Mouse (Mus musculus) kidney, postnatal 14 days (tissue): Measurements from ENCODE around the gene Plekhg1.

Experiments used
- DNase-seq: peaks from one replicate; pipeline ENCODE4 v3.0.0; 2022; ENCODE audit warnings: mixed read lengths

Gene Plekhg1

DNA sequence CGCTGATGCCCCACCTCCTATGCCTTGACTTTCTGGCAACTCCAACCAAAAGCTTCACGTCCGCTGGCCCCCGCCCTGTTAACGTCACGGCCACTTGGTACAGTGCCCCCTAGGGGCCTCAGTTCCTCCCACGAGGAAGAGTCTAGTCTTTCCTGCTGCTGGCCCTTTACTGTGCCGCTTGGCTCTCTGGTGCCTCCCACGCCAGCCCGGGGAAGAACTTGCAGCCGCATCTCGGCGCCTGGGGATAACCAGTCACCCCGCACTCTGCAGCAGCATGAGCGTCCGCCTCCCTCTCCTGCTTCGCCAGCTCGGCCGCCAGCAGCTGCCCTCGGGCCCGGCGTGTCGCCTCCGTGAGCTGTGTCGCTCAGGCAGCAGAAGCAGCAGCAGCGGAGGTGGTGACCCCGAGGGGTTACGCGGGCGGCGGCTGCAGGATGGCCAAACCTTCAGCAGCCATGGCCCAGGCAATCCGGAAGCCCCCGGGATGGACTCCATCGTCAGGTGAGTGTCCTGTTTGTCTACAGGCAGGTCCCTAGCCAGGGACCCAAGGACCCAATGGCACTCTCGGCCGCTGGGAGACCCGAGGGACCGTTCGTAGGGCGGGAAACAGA is 232.9 kb downstream of the Plekhg1 start, which contains the start of gene Mthfd1l:
TSS of gene Mthfd1l (plus strand) at position 138 of the 608 bp plus-strand sequence.
- peak; percentile 87 for DNase-seq

DNA sequence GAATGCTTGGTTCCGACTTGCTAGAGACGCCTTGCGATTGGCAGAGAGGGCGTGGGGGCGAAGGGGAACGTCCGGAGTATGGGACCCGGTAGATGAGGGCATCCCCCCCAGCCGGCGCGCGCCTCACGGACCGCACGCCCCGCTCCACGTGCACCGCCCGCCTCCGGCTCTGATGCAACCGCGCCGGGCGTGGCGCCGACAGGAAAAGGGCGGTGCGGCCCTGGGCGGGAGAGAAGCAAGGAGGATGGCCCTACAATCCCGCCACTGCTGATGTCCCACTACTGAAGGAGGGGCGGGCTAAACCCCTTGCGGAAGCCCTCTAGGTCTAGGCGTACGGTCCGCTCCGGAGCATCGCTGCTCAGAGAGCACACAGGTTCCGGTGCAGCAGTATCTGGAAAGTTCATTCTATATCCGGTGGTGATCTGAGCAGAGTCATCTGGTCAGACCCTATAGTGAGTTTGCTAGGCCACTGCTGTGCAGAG is 233.5 kb downstream of the Plekhg1 start:
- DNase-seq = peak; percentile 92

DNA sequence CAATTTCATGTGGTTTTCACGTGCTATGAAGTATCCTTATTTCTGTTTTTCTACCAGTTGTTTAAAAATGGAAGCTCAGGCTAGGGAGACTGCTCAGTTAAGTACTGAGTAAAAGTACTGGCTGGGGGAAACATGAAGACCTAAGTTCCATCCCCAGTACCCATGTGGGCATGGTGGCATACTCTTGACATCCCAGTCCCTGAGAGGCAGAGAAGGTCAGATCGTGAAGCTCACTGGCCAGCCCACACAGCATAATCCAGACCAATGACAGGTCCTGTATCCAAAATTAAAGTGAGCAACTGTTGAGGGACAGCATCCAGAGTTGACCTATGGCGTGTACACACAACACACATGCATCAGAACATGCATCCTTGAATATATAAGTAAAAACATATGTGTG is 234.2 kb downstream of the Plekhg1 start:
- DNase-seq = no peak

DNA sequence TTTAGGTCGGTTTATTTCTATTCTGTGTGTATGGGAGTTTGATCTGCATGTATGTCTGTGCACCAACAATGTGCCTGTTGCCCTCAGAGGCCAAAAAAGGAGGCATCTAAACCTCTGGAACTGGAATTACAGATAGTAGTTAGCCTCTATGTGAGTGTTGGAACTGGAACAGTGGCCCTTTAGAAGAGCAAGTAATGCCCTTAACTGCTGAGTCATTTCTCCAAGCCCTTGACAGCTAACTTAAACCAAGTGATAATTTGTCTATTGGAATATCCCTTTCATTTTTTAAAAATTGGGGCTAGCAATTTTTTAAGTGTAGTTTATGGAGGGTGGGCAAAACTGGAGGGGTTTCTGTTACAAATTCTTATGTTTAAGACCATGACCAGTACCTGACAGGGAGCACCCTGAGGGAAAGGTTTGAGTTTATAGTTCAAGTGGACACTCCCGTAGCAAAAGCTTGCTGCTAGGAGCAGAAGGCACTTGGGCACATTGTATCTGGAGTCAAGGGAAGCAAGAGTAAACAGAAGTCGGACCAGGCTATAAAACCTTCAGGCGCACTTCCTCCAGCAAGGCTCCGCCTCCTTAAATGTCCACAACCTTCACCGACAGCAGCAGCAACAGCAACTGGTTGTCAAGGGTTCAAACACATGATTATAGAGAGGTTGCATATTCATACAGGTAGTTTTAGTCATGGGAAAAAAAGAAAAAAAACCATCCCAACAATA is 235.9 kb downstream of the Plekhg1 start:
- no peak for DNase-seq

DNA sequence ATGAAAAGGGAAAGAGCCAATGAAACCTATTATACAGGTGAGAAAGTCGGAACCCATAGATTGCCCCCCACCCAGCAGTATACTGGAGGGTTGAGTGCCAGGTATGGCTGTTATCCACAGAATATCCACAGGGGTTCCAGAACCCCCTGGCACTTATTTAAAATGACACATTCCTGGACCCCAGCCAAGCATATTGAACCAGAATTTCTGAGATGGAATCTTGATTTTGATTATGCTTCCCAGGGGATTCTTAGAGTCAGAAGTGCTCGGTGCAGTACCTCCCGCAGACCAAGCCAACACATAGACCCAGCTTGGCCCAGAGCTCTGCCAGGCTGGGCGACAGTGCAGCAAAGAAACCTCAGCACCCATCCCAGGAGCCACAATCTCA is 236.5 kb downstream of the Plekhg1 start:
- DNase-seq = no peak

DNA sequence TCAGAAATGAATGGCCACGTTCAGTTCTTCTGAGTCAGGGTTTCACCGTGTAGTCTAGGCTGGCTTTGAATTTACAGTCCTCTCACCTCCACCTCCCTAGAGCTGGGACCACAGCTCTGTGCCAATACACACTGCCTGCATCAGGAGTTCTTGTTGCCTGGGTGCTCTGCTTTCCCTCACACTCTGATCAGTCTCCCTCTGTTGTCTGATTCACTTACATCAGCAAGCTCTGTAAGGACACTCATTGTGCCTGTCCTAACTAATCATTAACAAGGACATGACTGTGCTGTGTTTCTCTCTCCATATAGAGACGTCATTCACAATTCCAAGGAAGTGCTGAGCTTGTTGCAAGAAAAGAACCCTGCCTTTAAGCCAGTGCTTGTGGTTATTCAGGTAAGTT is 238.2 kb downstream of the Plekhg1 start:
- DNase-seq = peak; percentile 28

DNA sequence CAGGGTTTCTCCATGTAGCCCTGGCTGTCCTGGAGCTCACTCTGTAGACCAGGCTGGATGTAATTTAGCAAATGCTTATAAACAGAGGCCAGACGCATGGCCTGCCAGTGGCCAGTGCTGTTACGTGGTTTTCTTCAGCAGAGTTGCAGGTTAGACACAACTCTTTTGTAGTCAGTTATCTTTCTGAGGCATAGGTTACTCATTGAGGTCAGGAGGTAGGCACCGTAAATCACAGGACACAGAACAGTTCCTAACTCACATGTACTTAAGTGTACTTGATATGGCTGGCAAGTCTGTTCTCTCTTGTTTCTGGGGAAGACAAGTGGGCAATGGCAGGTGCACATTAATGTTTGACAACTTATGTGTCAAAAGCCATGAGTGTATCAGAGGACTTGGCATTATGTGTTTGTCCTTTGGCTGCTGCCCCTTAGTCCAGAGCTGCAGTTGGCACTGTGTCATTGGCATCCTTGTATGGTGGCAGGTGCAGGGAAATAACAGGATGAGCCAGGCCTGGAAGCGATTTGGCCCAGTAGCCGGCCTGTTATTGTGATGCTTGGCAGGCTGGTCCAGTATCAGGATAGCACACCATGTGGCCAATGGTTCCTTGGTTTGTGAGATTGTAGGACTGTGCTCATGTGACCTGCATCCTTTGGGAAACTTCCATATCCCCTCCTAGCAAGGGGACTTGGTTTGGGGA is 238.8 kb downstream of the Plekhg1 start:
- no peak for DNase-seq

DNA sequence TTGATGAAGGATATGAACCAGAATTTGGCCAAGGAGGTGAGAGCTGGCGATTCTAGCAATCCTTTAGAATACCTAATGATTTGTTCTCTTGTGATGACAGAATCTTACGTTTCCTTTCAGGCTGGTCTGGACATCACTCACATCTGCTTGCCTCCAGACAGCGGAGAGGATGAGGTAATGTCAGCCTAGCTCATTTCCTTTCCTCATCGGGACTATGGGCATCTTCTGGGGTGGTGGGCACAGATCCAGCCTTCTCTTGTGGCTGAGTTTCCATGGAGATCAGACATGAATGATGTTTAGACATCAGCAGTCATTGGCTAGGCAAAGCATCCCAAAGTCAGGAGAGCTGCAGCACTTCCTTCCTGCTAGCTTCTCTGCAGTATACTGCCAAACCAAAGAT is 240.1 kb downstream of the Plekhg1 start:
- DNase-seq = no peak

DNA sequence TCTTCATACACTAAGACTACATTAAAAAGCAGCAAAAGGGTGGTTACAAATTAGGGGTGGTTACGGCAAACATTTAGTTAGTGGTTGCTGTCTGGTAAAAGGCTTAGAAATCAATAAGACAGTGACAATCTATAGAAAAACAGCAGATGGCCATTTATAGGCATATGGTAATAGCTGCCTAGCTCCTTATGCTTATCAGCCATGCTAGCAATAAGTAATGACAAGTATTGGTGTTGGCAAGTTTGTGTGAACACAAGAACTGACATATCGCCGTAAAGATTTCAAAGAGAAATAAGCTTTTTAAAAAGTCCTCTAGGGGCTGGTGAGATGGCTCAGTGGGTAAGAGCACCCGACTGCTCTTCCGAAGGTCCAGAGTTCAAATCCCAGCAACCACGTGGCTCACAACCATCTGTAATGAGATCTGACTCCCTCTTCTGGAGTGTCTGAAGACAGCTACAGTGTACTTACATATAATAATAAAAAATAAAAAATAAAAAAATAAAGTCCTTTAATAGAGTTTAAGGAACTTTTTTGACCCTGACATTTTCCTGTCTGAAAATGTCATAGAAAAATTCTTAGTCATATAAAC is 250.2 kb downstream of the Plekhg1 start:
- DNase-seq = no peak

DNA sequence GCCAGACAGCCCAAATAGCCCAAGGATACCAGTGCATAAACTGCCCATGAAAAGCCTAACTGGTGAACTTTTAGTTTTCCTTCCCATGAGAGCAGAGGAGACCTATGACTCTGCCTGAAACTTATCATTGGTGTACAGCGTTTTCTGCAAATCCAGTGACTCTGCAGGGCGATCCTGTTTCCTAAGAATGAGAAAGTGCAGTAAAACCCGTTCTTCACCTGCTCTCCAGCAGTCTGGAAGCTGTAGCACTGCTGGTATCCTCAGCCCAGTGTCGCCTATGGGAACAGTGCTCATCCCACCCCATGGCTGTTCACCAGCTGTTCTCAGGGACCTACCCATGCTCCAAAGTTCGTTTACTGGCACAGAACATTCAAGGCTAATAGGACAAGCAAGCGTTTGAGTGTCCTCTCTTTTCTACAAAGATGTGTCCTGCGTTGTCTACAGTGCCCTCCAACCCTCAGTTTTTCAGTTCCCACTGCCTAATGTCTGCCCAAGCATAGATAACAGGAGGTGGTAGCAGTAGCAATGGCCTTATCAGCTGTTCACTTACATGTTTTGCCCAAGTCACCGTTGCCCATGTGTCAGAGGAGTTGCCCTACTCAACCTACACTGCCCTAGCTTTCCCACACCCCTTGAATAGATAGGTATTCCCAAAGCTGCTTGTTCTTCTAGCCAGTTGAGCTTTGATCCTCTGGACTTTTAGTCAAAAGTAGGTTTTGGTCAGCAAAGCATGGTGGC is 253.4 kb downstream of the Plekhg1 start:
- no peak for DNase-seq

DNA sequence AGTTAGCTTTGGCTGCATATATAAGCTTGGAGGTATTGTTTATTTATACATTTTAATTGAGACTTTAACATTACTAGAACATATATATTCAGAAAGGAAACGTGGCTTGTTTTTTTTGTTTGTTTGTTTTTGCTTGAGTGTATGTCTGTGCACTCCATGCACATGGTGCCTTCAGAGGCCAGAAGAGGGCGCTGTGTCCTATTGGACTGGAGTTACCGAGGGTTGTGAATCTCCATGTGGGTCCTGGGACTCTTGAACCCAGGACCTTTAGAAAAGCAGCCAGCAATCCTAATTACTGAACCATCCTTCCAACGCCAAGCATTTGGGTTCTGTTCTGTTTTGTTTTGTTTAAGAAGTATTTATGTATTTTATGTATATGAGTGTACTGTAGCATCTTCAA is 255.1 kb downstream of the Plekhg1 start:
- DNase-seq = no peak

DNA sequence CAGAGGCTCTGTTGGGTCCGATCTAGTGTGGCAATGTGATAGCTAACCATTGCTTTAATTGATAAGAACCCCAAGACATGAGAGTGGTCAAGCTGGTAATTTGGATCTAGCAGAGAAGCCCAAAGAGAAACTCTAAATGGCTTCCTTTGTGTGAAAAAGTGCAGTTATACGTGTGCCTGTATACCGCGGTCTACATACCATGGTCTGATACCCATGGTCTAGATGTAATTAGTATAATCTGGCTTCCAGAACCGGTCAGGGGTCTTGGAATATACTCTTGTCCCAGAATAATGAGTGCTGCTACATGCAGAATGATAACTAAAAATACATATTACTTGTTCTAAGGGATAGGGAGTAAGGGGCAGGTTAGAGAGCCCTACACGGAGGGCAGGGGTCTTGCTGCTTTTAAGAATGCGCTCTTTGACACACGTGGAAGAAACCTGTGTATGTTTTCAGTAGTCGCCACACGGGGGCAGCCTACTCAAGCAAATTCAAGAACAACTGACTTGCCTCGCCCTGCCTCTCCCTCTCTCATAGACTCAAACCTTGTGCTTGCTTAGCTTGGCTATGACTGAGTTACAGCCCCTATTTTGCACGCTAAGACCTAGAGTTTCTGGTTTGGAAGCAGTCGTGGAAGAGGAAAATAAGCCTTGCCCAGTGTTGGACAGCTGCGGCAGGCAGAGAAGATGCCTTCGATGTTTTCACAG is 256.2 kb downstream of the Plekhg1 start:
- DNase-seq = peak; percentile 78

DNA sequence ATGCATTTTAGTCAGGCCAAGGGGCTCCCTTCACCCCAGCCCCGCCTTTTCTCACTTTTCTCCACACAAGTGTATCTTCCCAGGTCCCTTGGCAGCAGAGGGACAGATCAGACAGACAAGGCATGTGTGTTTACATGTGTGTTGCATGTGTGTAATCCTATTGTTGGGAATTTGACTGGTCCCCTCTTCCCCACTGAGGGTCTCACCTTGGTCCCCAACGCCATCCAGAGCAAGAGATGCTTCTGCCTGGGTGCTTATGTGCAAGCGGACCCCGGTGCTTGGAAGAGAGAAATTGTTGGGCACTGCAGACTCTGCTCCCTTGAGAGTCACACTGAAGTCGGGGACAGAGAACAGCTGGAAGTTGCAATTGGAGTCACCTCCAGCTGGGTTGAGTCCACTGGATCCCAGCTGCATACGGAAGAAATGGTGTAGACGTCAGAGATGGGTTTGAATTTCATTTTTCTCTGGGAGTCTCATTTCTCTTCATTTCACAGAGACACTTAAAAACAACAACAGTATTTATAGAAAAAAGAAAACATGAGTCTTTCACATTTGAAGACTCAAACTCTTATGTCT is 257.8 kb downstream of the Plekhg1 start:
- DNase-seq = no peak

DNA sequence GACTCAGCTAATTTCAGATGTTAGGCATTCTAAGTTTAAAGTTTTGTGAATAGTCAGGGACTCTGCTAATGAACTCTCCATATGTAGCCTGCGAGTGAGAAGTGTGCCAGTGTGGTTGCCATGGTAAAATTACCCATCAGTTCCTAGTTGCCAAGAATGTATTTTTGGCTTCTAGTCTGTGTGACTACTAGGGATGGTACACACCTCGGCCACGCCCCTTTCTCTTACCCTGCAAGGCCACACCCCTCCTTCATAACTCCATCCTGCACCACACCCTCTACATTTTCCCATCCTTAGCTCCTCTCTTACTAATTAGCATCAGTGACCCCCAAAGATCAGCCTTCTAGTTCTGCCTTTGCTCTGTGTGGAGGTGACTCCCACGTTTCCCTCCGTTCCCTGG is 262.5 kb downstream of the Plekhg1 start:
- DNase-seq = no peak

DNA sequence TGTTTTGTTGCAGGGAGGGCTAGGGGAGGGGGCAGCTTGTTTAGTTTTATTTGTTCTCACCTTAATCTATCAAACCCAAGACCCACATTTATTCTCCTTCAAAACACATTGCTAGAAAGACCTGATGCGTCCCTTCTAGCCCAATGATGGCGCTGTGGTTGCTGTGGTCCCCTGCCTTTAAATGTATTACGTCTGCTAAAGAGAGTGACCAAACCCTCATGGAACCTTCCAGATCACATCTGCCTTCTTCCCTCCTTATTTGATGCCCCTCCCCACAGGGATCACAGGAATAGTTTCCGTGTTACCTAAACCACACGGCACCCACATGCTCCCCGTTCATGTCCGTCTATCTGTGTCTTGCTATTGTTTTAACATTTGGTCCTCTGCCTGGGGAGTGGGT is 265.0 kb downstream of the Plekhg1 start:
- DNase-seq = no peak

DNA sequence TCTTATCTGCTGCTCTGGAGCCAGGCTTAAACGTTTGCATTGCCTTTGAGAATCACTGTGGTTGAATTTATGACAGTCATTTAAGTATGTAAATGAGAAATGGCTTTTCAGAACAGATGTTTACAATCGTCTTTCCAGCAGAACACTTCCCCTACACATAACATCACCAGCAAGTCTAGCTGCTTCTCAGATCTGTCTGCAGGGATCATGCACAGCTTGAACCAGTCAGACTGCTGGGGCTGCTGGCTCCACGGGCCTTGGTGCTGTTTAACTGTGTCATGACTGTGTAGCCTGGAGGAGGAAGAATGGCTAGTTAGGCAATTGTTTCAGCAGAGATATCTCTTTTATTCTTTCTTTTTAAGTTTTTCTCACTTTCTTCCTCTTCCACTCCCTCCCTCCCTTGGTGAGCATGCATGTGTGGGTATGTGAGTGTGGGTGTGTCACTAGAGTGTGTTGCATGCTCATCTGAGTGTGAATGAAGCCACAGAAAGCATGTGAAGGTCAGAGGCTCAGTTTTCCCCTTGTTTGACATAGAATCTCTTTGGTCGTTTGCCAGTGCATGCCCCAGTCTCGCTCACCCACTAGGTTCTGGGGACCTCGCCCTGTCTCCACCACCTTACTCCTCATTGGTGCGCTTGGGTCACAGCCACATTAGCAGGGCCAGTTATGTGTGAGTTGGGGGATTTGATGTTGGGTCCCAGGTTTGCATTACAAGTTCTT is 266.3 kb downstream of the Plekhg1 start:
- DNase-seq = peak; percentile 47
